Mouse (Mus musculus) frontal cortex, postnatal 25 days (tissue): ENCODE results near the gene Dapk3.

Experiments used
- DNase-seq, 2 experiments: peaks; one replicate each; pipeline ENCODE4 v3.0.0; 2022; ENCODE audit warnings: low spot score in 2 of 2

Gene Dapk3

GRCm38 (mm10) chr10:81240876-81241275 is 58.1 kb downstream of the Dapk3 start:
- DNase-seq = no peak

GRCm38 (mm10) chr10:81242021-81242420 is 59.2 kb downstream of the Dapk3 start:
- no peak for DNase-seq
